Mouse (Mus musculus) heart, adult 2 months (tissue): ENCODE data around the gene Miga1.

ENCODE experiments used
- CTCF ChIP-seq: fragments of 200-600 bp; IDR thresholded peaks from 2 replicates; pipeline ENCODE4 v1.8.1; 2022; ENCODE audit warnings: antibody characterized with exemption, mild to moderate bottlenecking, moderate library complexity
- EP300 ChIP-seq: fragments of 200-500 bp; IDR thresholded peaks from 2 replicates; pipeline ENCODE4 v1.6.1; 2011; ENCODE audit warnings: low read depth, low read length, control low read depth; ENCODE audit not compliant: insufficient read depth

DNA sequence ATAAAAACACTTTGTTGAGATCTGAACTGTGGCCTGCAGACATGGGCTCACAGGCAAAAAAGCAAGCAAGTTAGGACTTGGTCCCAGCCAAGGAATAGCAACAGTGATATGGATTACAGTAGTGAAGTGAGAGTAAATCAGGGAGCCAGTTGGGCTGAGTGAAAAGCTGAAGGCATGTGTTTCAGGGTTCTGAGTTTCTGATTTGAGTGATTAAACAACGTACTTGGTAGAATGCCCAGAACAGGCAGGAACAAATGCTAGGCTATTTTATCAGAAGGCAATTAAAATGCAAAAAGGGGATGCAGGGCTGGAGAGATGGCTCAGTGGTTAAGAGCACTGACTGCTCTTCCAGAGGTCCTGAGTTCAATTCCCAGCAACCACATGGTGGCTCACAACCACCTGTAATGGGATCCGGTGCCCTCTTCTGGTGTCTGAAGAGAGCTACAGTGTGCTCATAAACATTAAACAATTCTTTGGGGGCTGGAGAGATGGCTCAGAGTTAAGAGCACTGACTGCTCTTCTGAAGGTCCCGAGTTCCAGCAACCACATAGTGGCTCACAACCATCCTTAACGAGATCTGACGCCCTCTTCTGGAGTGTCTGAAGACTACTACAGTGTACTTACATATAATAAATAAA lies 94.8 kb downstream of the Miga1 start:
- peak; percentile 25; the same call in 1 of the 2 replicates for TF ChIP-seq CTCF
- no peak for TF ChIP-seq EP300
